Mouse (Mus musculus): ENCODE data around the gene Rassf3. TPM values are rescaled to one million over a fixed set of nuclear protein-coding genes. Genes with fewer than 3 reads are reported as not detected.

The Rassf3 gene
- total RNA-seq, 2 experiments from 2014 or later = 82.2 to 85.0 TPM

GRCm38 (mm10) chr10:121488623-121489299, 12.6 kb upstream of the Rassf3 start:
- no peak for DNase-seq

GRCm38 (mm10) chr10:121487716-121488115, 11.6 kb upstream of the Rassf3 start:
- no peak for DNase-seq

GRCm38 (mm10) chr10:121486350-121486749, 10.2 kb upstream of the Rassf3 start:
- DNase-seq = no peak

- no peak for DNase-seq
These were observed 7.2 kb upstream of the Rassf3 start for GRCm38 (mm10) chr10:121483364-121483763.

GRCm38 (mm10) chr10:121481141-121481540, 5.0 kb upstream of the Rassf3 start:
- DNase-seq = no peak

- DNase-seq = no peak
These were observed 3.8 kb upstream of the Rassf3 start for GRCm38 (mm10) chr10:121479987-121480386.

GRCm38 (mm10) chr10:121477433-121477832, 1.3 kb upstream of the Rassf3 start:
- DNase-seq = no peak

- no peak for DNase-seq
These were observed 806 bp upstream of the Rassf3 start for GRCm38 (mm10) chr10:121476968-121477337.

GRCm38 (mm10) chr10:121475672-121476146, 438 bp downstream of the Rassf3 start:
- DNase-seq = peak; percentile 74

- DNase-seq = no peak
These were observed 961 bp downstream of the Rassf3 start for GRCm38 (mm10) chr10:121475101-121475671.

- no peak for DNase-seq
These were observed 1.9 kb downstream of the Rassf3 start for GRCm38 (mm10) chr10:121474288-121474687.

- no peak for DNase-seq
These were observed 2.4 kb downstream of the Rassf3 start for GRCm38 (mm10) chr10:121473723-121474215.

GRCm38 (mm10) chr10:121472593-121473217, 3.4 kb downstream of the Rassf3 start:
- no peak for DNase-seq

GRCm38 (mm10) chr10:121471570-121472197, 4.5 kb downstream of the Rassf3 start:
- DNase-seq = peak; percentile 44

- DNase-seq = no peak
These were observed 6.5 kb downstream of the Rassf3 start for GRCm38 (mm10) chr10:121469625-121470024.

- no peak for DNase-seq
These were observed 7.2 kb downstream of the Rassf3 start for GRCm38 (mm10) chr10:121468985-121469384.

GRCm38 (mm10) chr10:121468261-121468660, 7.9 kb downstream of the Rassf3 start:
- no peak for DNase-seq

GRCm38 (mm10) chr10:121467792-121468191, 8.4 kb downstream of the Rassf3 start:
- DNase-seq = no peak

GRCm38 (mm10) chr10:121467016-121467415, 9.1 kb downstream of the Rassf3 start:
- DNase-seq = no peak

- DNase-seq = no peak
These were observed 11.1 kb downstream of the Rassf3 start for GRCm38 (mm10) chr10:121465033-121465432.

GRCm38 (mm10) chr10:121462162-121462881, 13.8 kb downstream of the Rassf3 start:
- DNase-seq = no peak

- peak; percentile 52 for DNase-seq
These were observed 14.6 kb downstream of the Rassf3 start for GRCm38 (mm10) chr10:121461404-121462161.
